Mouse (Mus musculus) liver, embryonic 16.5 days (tissue): ENCODE data around the gene Cdkal1. TPM values are rescaled to one million over a fixed set of nuclear protein-coding genes. Genes with fewer than 3 reads are reported as not detected.

ENCODE experiments used
- ATAC-seq: fragments of 200-750 bp; cut with Nextera tagmentation; 2 replicates; pipeline ENCODE4 v1.8.0; 2017; ENCODE audit warnings: low read depth, mild to moderate bottlenecking, moderate number of reproducible peaks, moderate library complexity
- H3K27ac ChIP-seq: fragments of 300-500 bp; sonication (generic); 2 replicates; pipeline ENCODE4 v1.5.1; 2014; ENCODE audit warnings: mild to moderate bottlenecking, low read length
- H3K27me3 ChIP-seq: fragments of 300-500 bp; sonication (generic); 2 replicates; pipeline ENCODE4 v1.6.1; 2014; ENCODE audit warnings: low read depth, low read length, mixed read lengths; ENCODE audit not compliant: control insufficient read depth, insufficient read depth
- H3K36me3 ChIP-seq: fragments of 300-500 bp; sonication (generic); 2 replicates; pipeline ENCODE4 v1.6.1; 2014; ENCODE audit warnings: mild to moderate bottlenecking; ENCODE audit not compliant: control insufficient read depth, insufficient read depth
- H3K4me1 ChIP-seq: fragments of 300-500 bp; sonication (generic); 2 replicates; pipeline ENCODE4 v1.6.1; 2014; ENCODE audit warnings: low read depth, low read length, mixed read lengths; ENCODE audit not compliant: control insufficient read depth
- H3K4me2 ChIP-seq: fragments of 300-500 bp; sonication (generic); 2 replicates; pipeline ENCODE4 v1.6.1; 2014; ENCODE audit warnings: low read depth, low read length, mixed read lengths
- H3K4me3 ChIP-seq: fragments of 300-500 bp; sonication (generic); 2 replicates; pipeline ENCODE4 v1.5.1; 2014; ENCODE audit warnings: low read depth, mild to moderate bottlenecking, low read length
- H3K9ac ChIP-seq: fragments of 300-500 bp; sonication (generic); 2 replicates; pipeline ENCODE4 v1.6.1; 2014; ENCODE audit warnings: low read depth, low read length
- H3K9me3 ChIP-seq: fragments of 300-500 bp; sonication (generic); replicated peaks from 2 replicates; pipeline ENCODE4 v1.6.1; 2016; ENCODE audit warnings: low read length; ENCODE audit not compliant: control insufficient read depth
- WGBS: fragments of 180-500 bp; shearing (Covaris S2); extraction: QIAGEN DNeasy Blood & Tissue Kit; methylation state at CpG from one replicate; pipeline ENCODE4 v1.1.7; 2014; ENCODE audit not compliant: insufficient replicate concordance; 5-methylcytosine and 5-hydroxymethylcytosine counted together
- polyA plus RNA-seq: library from polyadenylated mRNA; unstranded; fragments of >200 nt; fragmentation: Nextera tagmentation; extraction: Ambion mirVana; gene quantifications from 2 replicates; pipeline ENCODE4 v1.2.1, GENCODE M21; 2015

Cdkal1 gene
- polyA plus RNA-seq, 1 experiment from 2014 or later, result 9.3 TPM

GRCm38 (mm10) chr13:29156703-29157102, 698.8 kb downstream of the Cdkal1 start:
- WGBS, result 18% methylated on average over 4 of the region's 4 CpGs
- no peak overlapping the region for H3K9ac ChIP-seq
- no peaks in the 10 kb centered on the region for H3K4me1 ChIP-seq
- H3K4me3 ChIP-seq, result no peak overlapping the region
- H3K4me2 ChIP-seq, result no peak overlapping the region
- no peak for ATAC-seq
- no peaks in the 10 kb centered on the region for H3K27me3 ChIP-seq
- no peak overlapping the region for H3K27ac ChIP-seq
- no peaks in the 10 kb centered on the region for H3K9me3 ChIP-seq
- no peaks in the 10 kb centered on the region for H3K36me3 ChIP-seq

GRCm38 (mm10) chr13:29155297-29155696, 700.2 kb downstream of the Cdkal1 start:
- H3K27ac ChIP-seq, result no peak overlapping the region
- H3K4me2 ChIP-seq, result no peak overlapping the region
- no peak for ATAC-seq
- no peak overlapping the region for H3K9ac ChIP-seq
- H3K36me3 ChIP-seq, result no peaks in the 10 kb centered on the region
- no peaks in the 10 kb centered on the region for H3K4me1 ChIP-seq
- H3K9me3 ChIP-seq, result no peaks in the 10 kb centered on the region
- no peaks in the 10 kb centered on the region for H3K27me3 ChIP-seq
- no peak overlapping the region for H3K4me3 ChIP-seq
- 81% methylated on average over 3 of the region's 3 CpGs for WGBS

GRCm38 (mm10) chr13:29150120-29150519, 705.4 kb downstream of the Cdkal1 start:
- 64% methylated on average over 13 of the region's 13 CpGs for WGBS

GRCm38 (mm10) chr13:29149404-29149803, 706.1 kb downstream of the Cdkal1 start:
- Histone ChIP-seq H3K4me1 (no peaks in the 10 kb centered on the region), H3K9me3 (no peaks in the 10 kb centered on the region), H3K27me3 (no peaks in the 10 kb centered on the region), H3K36me3 (no peaks in the 10 kb centered on the region), H3K27ac (no peak overlapping the region), H3K4me2 (no peak overlapping the region), H3K9ac (no peak overlapping the region), H3K4me3 (no peak overlapping the region)
- 58% methylated on average over 6 of the region's 6 CpGs for WGBS
- ATAC-seq, result no peak

More at GRCm38 (mm10) chr13:29150120-29150519, 705.4 kb downstream of the Cdkal1 start:
- no peaks in the 10 kb centered on the region for H3K36me3 ChIP-seq
- H3K9ac ChIP-seq, result no peak overlapping the region
- no peaks in the 10 kb centered on the region for H3K27me3 ChIP-seq
- ATAC-seq, result no peak
- no peak overlapping the region for H3K4me3 ChIP-seq
- no peaks in the 10 kb centered on the region for H3K9me3 ChIP-seq
- no peak overlapping the region for H3K4me2 ChIP-seq
- H3K4me1 ChIP-seq, result no peaks in the 10 kb centered on the region
- no peak overlapping the region for H3K27ac ChIP-seq

GRCm38 (mm10) chr13:29148616-29149015, 706.9 kb downstream of the Cdkal1 start:
- H3K36me3 ChIP-seq, result no peaks in the 10 kb centered on the region
- no peaks in the 10 kb centered on the region for H3K4me1 ChIP-seq
- no peaks in the 10 kb centered on the region for H3K9me3 ChIP-seq
- 61% methylated on average over 9 of the region's 9 CpGs for WGBS
- no peak overlapping the region for H3K9ac ChIP-seq
- no peak overlapping the region for H3K4me3 ChIP-seq
- no peak overlapping the region for H3K27ac ChIP-seq
- no peak for ATAC-seq
- no peaks in the 10 kb centered on the region for H3K27me3 ChIP-seq
- H3K4me2 ChIP-seq, result no peak overlapping the region

Other genes starting within 250 kb of the Cdkal1 start
- gene E2f3, start 130.4 kb upstream of the Cdkal1 start, polyA plus RNA-seq, result 2.9 and 3.4 TPM in 2 replicates